Mouse (Mus musculus) WW6 (cell line): Measurements from ENCODE around the gene Rnf141.
A peak's percentile ranks its signal among the peaks of the same experiment; 100 is the strongest.

Experiments used
- DNase-seq: peaks from one replicate; pipeline ENCODE4 v3.0.0-alpha.2; 2013; ENCODE audit warnings: low read depth, low spot score

Gene Rnf141

DNA sequence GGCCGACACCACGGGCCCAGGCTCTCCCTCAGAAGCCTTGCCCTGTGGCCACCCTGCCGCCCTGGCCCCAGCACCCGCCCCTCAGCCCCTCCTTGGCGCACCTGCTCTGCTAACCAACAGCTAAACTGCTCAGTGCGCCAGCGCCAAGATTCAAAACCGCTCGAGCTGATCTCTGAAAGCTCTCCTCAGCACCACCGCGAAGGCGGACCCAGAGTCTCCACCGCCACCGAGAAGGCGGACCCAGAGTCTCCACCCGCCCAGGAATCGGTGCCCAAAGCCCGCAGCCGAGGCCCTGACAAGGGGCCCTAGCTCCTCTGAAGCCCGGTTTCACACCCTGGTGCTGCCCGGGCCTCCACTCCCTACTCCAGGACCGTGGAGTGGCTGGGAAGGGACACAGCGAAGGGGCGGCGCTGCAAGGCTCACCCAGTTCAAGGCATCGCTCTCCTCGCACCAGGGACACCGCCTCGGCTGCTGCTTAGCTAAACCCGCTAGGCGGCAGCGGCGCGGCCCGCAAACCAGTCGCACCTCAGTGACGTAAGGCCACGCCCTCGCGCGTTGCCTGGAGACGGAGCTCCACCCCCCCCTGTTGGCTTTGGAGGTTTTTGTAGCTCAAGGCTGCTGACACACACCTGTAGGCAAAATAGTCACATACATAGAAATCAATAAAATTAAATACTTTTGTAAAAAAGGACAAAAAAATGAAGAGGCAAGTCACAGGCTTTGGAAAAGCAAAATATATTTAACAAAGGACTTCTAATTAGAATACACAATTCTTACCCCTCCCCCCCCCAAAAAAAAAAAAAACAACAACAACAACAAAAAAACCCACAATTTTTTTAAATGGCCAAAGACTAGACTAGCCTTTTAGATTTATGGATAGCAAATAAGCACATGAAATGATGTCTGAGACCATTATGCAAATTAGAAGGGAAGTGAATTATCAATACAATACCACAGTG is at the start of gene Rnf141:
Gene Rnf141 (minus strand): TSS at position 542 of the 959 bp plus-strand sequence.
- DNase-seq = peak; percentile 87

DNA sequence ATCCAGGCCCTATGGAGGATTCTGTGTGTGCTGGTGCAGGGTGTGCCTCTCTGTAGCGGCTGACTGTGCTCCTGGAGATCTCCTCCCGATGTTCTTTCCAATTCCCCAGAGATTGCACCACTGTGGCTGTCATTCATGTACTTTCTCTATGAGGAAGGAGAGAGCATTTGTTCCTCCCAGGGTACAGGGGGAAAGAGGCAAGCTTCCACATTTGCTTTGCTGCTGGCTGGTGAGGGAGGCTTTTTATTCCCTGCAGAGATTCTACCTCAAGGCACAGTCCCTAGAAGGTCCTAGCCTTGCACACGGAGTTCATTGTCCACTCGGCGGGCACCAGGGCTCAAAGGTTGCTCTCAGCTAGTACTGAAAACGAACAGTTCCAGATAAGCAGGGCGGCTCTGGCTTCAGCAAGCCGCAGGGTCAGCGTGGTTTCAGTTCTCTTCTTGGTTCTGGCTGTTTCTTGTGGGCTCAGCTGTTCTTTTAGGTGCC is 47.3 kb upstream of the Rnf141 start:
- DNase-seq = no peak

DNA sequence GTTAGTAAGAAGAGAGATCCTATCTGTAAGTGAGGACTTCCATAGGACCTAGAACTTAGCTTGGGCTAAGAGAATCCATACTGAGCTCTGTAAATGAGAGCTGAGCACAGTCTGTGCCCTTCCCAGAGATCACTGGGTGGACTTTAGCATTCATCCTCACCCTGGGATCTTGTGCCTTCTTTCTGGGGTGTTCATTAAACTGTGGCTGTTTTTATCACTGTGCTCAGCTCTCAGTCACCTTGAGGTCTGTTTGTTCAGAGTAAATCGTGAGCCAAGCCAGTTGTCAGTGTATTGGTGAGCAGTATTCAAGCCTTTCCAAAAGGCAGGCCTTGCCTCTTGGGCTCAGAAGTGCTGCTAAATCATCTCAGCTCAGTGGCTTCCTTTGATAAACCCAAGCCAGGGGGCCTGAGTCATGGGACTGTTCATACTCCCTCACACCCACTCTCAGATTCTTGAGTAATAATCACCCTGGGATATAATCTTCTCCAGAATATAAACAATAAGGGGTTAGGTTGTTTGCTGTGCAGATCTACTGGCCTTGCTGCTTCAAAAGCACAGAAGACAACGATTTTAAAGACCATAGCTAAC is 37.6 kb upstream of the Rnf141 start:
- DNase-seq = no peak

DNA sequence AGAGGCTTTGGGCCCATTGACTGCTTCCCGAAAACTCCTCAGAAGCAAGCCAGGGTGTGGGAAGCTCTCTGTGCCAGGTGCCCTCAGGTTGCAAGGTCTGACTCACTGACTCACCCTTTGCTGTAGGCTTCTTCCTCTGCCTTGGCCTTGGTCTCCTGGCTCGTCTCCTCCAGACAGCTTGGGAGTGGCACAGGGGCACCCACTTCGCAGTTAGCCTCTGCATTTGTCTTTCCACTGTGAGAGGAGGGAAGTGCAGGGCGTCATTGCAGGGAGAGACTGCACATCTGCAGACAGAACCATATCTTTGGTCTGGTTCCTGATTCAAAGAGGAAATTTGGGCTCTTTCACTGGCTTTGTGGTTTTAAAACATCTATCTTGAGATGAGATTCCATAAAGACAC is 33.8 kb upstream of the Rnf141 start:
- DNase-seq = no peak

DNA sequence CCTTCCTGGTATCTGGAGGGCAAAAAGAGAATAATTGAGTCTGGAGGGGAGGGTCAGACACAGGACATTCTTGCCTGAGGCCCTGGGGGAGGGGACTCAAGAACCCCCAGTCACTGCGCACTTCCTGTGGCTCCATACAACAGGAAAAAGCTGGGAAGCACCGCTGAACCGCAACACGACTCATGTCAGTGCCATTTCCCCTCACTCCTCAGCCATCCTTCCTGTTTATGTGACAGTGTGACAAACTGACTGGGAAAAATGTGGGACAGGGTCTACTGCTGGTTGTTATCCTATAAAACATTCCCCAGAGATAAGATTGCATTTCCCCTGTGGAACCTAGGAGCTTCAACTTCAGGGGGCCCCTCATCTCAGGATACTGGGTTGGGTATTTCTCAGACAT is 32.7 kb upstream of the Rnf141 start:
- DNase-seq = no peak

DNA sequence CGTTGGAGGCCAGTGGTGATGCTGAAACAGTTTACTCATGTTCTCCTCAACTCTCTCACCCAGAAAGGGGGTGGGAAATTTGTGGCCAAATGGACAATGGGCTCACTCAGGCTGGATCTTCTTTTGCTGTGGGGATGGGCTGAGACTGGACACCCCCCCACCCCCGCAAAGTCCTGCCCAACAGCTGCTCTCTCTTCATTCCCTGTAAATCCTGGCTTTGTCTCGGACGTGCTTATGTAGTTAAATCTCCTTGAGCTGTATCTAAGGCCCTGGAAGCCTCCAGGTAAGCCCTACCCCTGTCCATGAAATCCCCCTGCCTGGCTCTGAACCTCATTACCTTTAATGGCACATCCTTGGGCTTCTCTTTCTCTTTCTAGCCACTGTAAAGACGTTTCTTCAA is 24.6 kb upstream of the Rnf141 start:
- no peak for DNase-seq

DNA sequence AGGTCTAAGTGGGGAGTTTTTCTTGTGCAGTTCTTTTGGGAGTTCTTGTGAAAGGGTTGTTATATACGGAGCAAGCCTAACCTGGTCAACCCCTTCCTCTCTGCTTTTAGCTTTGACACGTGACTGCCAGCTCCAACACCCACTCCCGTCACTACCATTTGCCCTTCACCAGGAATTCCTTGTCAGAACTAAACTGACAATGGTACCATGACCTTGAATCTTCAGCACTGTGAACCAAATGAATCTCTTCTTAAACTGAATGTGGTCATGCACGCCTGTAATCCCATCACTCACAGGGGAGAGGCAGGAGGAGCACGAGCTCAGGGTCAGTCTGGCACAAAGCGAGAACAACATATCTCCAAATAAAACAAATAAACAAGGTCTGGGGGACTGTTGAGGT is 22.9 kb upstream of the Rnf141 start:
- DNase-seq = no peak

DNA sequence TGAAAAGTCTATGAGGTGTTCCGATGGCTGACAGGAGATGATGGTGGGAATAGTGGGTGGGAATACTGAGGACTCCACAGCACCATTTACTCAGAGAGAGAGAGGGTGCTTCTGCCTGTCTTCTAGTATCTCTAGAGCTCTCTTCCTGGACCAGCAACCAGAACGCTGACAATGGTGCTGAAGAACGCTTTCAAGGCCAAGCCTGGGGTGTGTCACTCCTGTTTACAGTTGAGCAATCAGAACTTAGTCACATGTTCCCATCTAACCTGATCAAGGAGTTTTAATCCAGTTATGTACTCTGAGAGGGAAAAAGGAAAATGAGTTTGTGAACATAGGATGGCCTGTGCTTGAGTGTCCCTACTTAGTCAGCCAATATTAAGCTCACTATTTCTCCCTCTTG is 21.8 kb upstream of the Rnf141 start:
- DNase-seq = no peak

DNA sequence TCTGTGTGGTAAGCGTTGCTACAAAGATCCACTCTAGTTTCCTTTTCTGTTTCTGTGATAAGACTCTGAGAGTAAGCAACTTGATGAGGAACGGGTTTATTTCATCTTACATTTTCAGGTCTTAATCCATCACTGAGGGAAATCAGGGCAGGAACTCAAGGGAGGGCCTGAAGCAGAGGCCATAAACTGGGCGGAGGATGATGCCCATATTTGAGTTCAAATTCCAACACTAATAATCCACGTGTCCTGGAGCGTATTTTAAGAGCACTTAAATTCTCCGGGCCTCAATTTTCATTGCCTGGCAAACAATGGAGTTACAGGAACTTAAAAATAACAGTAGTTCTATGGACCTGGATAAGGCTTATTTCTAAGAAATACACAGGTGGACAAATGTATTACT is 21.3 kb upstream of the Rnf141 start:
- DNase-seq = no peak

DNA sequence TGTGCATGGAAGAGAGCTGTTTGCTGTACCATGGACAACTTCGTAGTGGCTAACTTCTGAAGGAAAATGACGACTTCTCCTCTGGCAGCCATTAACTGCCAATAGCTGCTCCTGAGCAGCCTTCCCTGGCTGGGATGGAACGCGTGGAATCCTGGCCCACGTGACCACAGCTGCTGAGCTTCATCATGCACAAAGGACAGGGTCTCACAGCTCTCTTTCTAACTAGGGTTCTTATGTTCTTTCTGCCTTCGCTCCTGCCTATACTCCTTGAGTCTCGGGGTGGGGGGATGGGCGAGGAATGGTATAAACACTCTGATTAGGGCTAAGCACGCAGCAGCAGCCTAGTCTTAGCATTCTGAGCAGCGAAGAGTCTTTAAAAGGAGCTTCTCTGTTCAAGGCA is 20.8 kb upstream of the Rnf141 start:
- no peak for DNase-seq

DNA sequence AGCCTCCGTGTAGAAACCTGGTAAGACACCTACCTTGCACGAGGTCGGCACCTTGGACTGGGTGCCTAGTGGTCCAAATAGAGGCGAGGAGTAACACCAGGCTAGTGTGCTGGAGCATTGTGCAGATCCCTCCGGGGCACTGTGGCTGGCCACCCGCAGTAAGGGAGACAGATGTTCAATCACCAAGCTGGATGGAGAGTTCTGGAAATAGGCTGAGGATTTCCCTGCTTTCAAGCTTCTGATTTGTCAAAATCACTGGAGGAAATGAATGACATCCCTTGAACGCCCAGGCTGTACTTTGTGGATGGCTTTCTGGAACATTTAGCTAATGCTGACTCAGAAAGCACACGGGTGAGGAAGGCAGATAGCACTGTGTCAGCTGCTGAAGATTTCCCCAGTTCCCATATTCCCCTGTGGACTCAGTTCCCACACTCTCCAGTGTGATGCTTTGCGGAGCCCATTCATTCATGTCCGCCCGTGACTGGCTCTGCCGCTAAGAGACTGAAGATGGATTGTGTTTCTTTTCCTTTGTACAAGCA is 18.6 kb upstream of the Rnf141 start, which contains the start of gene Lyve1:
Gene Lyve1 (minus strand): TSS at position 489 of the 539 bp plus-strand sequence.
- DNase-seq = no peak

DNA sequence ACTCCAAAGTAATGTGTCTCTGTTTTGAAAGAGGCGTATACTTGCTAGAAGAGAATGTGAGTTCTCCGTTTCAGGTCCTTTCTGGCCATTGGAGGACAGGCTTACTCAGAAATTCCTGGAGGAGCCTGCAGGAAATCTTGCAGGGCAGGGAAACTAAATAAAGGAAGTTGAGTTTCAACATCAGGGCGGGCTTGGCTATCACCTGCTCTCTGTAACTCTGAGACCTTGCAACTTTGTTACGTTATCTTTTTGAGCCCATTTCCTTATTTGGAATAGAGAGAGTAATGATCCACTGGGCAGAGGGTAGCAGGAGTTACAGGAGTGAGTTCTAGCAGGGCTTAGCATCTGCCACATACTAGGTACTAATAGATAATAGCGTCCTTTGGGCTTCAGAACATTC is 15.9 kb upstream of the Rnf141 start:
- no peak for DNase-seq

DNA sequence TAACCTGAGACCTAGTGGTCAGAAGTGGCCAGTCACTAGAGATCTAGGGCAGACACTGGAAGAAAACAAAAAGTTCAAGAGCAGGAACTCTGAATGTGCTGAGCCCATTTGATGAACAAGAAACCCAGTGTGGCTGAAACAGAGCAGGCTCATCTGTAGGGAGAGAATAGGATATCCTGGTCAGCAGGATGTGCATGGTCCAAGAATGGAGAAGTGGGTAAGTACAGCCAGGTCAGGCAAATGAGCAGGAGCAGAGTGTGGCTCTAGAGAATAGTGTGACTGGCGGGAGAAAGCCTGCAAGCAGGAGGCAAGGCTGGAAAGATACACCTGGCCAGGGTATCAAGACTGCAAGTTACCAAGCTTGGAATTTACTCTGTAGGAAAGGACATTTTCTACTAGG is 11.3 kb upstream of the Rnf141 start:
- DNase-seq = no peak

DNA sequence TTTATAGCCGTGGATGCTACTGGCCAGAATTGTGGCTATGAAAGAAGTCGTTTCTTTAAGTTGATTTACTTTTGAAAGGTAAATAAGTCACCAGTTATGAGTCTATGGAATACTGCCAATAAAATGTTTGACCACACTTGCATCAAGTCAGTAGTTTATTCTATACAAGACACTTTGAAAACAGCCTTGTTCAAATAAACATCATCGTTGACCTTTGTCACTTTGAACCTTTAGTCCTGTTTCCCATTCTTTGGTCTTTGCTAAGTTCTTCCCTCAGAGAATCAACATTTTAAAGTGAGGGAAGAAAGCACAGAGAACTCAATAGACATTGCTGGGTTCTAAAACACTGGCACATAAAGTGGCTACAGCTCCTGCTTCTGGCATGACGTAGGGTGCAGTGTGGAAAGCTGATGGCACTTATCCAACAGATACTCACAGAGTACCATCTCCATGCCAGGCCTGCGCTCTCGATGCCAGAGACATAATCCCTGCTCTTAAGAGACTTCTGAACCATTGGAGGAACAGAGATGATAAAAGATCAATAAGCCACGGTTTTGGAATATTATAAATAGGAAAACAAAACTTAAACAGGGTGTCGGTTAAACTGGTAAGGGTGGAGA is 10.8 kb upstream of the Rnf141 start:
- no peak for DNase-seq

DNA sequence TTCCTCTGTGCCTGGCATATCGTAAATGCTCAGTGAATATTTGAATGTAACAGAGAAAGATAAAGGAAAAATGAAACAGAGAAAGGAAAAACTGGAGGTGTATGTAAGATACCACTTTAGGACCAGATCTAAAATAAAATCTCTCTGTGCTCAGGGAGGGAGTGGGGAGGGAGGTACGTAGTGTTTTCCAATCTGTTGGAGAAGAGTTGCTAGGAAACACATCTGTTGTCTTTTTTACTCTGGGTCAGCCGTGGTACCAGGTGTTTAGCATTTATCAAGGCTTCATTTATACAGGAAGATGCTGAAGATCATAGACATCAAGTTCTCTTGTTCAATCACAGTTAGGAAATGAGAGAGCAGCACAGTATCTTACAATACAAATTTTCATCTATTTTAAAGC is 10.3 kb upstream of the Rnf141 start:
- DNase-seq = no peak

DNA sequence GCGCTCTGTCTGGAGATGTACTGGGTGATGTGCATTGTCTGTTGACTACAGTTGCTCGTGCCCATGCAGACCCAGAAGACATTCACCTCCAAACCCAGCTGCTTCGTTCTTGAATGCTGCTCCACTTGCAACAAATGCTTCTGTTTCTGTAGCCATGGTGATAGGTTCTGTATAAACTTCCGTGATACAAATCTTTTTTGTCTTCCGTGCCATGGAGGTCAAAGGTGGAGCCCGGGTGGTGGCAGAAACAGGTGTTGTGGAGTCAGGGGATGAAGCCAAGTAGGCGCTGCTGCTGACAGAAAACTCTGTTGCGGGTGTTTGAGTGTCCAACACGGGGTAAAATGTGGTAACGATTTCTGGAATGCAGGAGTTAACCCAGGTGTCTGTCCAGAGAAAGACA is 9.4 kb upstream of the Rnf141 start:
- DNase-seq = no peak

DNA sequence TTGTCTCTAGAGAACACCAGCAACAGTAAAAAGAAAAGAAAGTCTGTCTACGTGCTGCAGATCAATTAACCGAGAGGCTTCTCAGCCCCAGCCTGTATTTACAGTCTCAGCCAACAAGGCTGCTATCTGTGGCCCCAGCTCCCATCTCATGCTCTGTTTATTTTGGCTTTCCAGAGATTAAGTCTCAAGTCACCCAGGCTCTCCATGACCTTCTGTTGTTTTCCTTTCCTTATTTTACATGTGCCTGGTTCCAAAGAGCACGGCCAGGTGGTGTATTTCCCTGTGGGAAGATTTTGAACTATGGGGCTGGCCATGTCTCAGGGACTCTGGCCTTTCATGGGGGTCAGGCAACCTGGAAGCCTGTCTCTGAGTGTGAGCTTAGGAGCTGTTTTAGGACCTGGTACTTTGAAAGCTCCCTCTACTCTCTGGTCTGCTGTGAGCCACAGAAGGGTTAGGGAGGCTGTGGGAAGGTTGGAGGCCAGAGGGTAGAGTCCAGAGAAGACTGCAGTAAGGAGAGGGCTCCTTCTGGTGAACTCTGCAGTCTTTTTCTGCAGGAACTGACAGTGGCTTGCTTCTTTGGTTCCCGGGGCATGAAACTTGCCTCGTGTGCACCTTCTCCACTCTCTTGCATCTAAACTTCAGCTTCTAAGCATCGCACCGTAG is 7.4 kb upstream of the Rnf141 start:
- no peak for DNase-seq

DNA sequence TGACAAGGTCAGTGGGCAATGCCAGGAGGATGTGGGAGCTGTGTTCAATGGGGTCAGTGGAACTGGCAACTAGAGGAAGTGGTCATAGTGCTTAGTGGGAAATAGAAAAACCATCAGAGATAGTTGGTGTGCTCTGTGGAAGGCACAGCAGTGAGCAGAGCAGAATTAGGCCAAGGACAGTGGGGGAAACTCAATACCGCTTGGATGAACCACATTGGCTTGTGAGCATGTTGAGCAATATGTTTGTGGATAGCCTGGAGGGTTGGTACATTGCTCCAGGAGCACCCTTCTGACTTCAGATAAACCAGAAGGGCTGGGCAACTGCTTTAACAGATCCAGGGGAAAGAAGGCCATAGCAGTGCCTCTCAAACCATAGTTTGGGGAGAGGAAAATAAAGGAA is 4.1 kb upstream of the Rnf141 start:
- no peak for DNase-seq

DNA sequence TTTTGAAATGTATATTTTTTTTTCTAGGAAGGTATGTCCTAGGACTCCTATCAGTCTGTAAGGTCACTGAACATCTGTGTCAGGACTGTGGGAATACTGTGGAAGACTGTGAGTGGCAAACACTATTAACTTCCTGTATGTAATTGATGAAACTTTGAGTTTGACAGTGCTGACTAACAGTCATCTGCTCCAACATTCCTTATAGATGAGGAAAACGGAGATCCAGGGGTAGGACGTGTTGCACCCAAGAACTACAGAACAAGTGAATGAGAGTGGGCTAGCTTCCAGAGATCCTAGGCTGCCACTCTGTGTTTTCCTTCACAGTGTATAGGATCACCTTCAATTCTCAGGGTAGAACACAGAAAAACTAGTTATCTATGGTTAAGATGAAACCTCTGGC is 3.1 kb upstream of the Rnf141 start:
- DNase-seq = no peak

DNA sequence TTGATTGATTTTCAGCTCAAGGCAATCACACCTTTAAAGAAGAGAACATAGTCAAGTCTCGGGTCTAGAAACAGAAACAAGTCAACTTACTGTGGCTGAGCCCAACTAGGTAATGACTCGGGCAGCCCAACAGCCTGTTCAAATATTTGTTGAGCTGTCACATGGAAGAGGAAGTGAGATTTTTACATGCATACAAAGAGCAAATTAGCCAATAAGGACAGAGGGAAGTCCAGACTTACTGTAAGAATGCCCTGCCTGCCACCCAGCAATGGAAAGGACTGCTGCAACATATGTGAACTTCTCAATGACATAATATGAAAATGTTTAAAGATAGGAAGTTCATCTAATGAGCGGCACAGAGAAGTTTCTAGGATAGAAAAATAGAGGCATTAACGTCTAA is 3.9 kb downstream of the Rnf141 start:
- no peak for DNase-seq

DNA sequence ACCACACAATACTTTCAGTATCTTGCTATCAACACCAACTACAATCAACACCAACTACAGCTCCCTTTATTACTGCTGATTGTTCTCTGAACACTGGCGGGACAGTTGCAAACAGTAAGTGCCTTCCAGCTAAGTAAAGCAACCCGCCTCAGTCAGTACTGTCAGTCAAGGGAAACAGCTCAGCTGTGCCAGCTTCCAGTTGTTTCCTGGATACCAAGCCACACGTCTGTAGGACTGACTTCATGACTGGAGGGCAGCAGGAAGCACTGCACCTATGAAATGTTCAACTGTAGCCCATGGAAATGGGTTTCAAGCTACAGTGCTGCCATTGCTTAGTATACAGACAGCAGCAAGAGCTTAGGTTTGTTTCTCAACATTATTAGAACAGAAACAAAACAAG is 9.7 kb downstream of the Rnf141 start:
- no peak for DNase-seq

DNA sequence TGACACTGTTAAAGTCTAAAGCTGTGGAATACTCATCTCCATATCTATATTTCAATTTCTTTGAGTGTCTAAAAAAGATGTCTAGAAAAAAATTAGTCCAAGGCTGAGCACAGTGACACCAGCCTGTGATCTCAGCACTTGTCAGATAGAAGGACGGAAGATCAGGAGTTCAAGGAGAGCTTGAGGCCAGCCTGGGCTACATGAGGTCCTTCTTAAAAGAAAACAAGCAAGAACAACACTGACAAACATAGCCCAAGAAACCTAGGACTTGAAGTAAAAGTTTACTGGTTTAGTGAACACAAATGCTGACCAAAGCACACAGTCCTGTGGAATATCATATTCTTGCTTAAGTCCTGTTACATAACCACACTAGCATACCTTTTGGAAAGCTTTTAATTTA is 10.2 kb downstream of the Rnf141 start:
- DNase-seq = no peak
